Mouse (Mus musculus): ENCODE data around the gene Clec16a. TPM values are rescaled to one million over a fixed set of nuclear protein-coding genes. Genes with fewer than 3 reads are reported as not detected.

The Clec16a gene
- polyA plus RNA-seq, 1 experiment from 2014 or later, result 32.5 TPM

DNA sequence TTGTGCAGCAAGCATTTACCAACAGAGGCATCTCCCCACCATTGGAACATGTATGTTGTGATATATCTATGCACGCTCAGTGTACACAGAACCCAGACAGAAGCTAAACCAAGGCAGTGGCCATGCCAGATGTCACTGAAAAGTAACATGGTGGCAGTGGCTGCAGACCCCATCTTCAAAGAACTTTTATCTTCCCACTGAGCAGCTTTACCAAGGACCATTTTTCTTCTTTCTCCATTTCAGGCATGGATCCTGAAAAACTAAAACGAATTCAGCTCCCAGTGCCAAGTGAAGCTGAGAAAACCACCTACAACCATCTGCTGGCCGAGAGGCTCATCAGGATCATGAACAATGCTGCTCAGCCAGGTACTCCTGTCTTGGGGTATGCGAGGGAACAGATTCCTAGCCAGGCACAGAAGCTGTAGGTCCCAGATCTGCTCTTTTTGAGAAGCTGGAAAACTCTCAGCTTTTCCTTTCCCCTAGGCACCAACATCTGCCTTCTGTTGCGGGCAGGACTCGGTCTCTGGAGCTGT, 82.1 kb downstream of the Clec16a start:
- DNase-seq (ENCODE audit: low spot score) (no peak), ATAC-seq (replicated peaks; ENCODE audit: low FRiP score, low read depth) (no peak)
- Histone ChIP-seq H3K9ac (ENCODE audit: low read depth, low read length) (no peak overlapping the region), H3K27ac (no peak overlapping the region), H3K4me3 (replicated peaks; ENCODE audit: low read depth, low read length) (no peak overlapping the region), H3K36me3 (ENCODE audit: insufficient read depth, low read length) (0 out of 2 replicates have a peak, but pooled peaks cover 4% of the 10 kb centered on the region), H3K4me2 (ENCODE audit: low read length) (no peak overlapping the region), H3K9me3 (replicated peaks; ENCODE audit: low read length) (no peaks in the 10 kb centered on the region), H3K4me1 (replicated peaks; ENCODE audit: insufficient read depth, low read length) (no peaks in the 10 kb centered on the region), H3K27me3 (ENCODE audit: insufficient read depth, low read length) (no peaks in the 10 kb centered on the region)
- TF ChIP-seq CTCF (IDR thresholded peaks at IDR 0.05; ENCODE audit: low read depth), result no peak
- WGBS, result 94% methylated on average over 6 of the region's 6 CpGs

DNA sequence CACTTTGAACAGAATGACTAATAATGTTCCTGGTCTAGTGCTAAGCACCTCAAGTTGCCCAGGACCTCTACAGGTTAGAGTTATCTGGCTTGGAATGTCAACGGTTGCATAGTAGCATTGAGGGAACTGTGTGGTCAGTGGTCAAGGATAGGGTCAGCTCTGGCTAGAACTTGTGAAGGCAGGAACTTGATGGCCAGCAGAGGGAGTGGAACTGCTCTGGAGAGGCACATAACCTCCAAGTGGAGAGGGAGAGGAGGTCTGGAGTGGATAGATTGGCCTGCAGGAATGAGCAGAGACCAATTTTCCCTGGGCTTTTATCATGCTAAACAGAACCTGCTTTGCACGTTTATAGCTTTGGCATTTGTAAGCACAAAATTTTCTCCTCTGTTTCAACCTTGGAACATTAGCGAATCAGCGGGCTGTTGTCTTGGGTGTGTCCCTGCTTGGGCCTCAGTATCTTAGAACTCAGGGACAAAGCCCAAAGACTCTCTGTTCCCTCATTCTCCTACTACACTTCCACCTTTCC, 83.0 kb downstream of the Clec16a start:
- H3K4me1 ChIP-seq (replicated peaks; ENCODE audit: insufficient read depth, low read length), result no peaks in the 10 kb centered on the region
- DNase-seq (ENCODE audit: low spot score) (no peak), ATAC-seq (replicated peaks; ENCODE audit: low FRiP score, low read depth) (no peak)
- H3K4me3 ChIP-seq (replicated peaks; ENCODE audit: low read depth, low read length), result no peak overlapping the region
- H3K9ac ChIP-seq (ENCODE audit: low read depth, low read length), result no peak overlapping the region
- H3K9me3 ChIP-seq (replicated peaks; ENCODE audit: low read length), result no peaks in the 10 kb centered on the region
- TF ChIP-seq CTCF (IDR thresholded peaks at IDR 0.05; ENCODE audit: low read depth), result peak; percentile 53; the same call in 1 of the 2 replicates
- WGBS, result 85% methylated on average over 4 of the region's 4 CpGs
- no peak overlapping the region for H3K27ac ChIP-seq
- no peaks in the 10 kb centered on the region for H3K27me3 ChIP-seq (ENCODE audit: insufficient read depth, low read length)
- H3K36me3 ChIP-seq (ENCODE audit: insufficient read depth, low read length), result 0 out of 2 replicates have a peak, but pooled peaks cover 4% of the 10 kb centered on the region
- no peak overlapping the region for H3K4me2 ChIP-seq (ENCODE audit: low read length)

DNA sequence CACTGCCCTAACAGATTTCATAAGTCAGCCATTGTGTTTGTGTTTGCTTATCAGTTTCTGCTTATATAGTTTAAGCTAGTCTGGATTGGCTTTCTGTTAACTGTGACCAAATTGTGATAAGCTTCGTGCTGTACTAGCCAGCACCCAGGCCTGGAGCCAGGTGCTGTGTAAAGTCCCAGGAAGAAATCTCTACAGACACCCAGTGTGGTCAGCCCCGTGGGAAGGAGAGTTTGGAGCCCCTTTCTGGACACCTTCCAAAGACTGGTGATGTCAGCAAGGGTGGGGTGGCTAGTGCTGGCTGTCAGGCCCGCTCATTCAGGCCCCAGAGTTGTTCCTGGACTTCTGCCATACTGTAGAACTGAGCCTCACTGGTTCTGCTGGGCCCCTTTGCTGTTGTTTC, 83.8 kb downstream of the Clec16a start:
- H3K4me1 ChIP-seq (replicated peaks; ENCODE audit: insufficient read depth, low read length), result no peaks in the 10 kb centered on the region
- H3K27ac ChIP-seq, result no peak overlapping the region
- H3K36me3 ChIP-seq (ENCODE audit: insufficient read depth, low read length), result 0 out of 2 replicates have a peak, but pooled peaks cover 4% of the 10 kb centered on the region
- ATAC-seq (replicated peaks; ENCODE audit: low FRiP score, low read depth) (no peak), DNase-seq (ENCODE audit: low spot score) (no peak)
- H3K4me3 ChIP-seq (replicated peaks; ENCODE audit: low read depth, low read length), result no peak overlapping the region
- 59% methylated on average over 3 of the region's 3 CpGs for WGBS
- H3K4me2 ChIP-seq (ENCODE audit: low read length), result no peak overlapping the region
- H3K9ac ChIP-seq (ENCODE audit: low read depth, low read length), result no peak overlapping the region
- no peak for TF ChIP-seq CTCF (IDR thresholded peaks at IDR 0.05; ENCODE audit: low read depth)
- H3K27me3 ChIP-seq (ENCODE audit: insufficient read depth, low read length), result no peaks in the 10 kb centered on the region
- H3K9me3 ChIP-seq (replicated peaks; ENCODE audit: low read length), result no peaks in the 10 kb centered on the region

DNA sequence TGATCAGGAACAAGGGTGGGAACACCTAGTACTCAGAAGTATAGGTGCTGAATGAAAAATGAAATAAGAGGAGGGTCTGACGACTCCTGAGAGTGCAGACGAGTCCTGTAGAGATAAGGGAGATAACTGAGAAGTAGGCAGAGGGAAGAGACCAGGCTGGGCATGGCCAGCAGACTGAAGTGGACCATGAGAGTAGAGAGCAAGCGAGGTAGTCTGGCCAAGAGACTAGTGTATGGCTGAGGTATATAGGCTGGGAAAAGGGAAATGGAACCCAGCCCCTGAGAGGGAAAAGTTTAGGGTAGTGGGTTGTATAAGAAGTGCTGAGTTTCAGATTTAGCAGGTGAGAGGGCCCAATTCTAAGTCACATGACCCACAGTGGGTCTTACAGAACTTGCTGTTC, 84.2 kb downstream of the Clec16a start:
- H3K27me3 ChIP-seq (ENCODE audit: insufficient read depth, low read length), result no peaks in the 10 kb centered on the region
- no peak for TF ChIP-seq CTCF (IDR thresholded peaks at IDR 0.05; ENCODE audit: low read depth)
- H3K4me1 ChIP-seq (replicated peaks; ENCODE audit: insufficient read depth, low read length), result no peaks in the 10 kb centered on the region
- 76% methylated on average over 3 of the region's 3 CpGs for WGBS
- no peak overlapping the region for H3K4me3 ChIP-seq (replicated peaks; ENCODE audit: low read depth, low read length)
- no peak overlapping the region for H3K4me2 ChIP-seq (ENCODE audit: low read length)
- 0 out of 2 replicates have a peak, but pooled peaks cover 5% of the 10 kb centered on the region for H3K36me3 ChIP-seq (ENCODE audit: insufficient read depth, low read length)
- H3K9me3 ChIP-seq (replicated peaks; ENCODE audit: low read length), result no peaks in the 10 kb centered on the region
- no peak overlapping the region for H3K9ac ChIP-seq (ENCODE audit: low read depth, low read length)
- ATAC-seq (replicated peaks; ENCODE audit: low FRiP score, low read depth) (no peak), DNase-seq (ENCODE audit: low spot score) (no peak)
- no peak overlapping the region for H3K27ac ChIP-seq

DNA sequence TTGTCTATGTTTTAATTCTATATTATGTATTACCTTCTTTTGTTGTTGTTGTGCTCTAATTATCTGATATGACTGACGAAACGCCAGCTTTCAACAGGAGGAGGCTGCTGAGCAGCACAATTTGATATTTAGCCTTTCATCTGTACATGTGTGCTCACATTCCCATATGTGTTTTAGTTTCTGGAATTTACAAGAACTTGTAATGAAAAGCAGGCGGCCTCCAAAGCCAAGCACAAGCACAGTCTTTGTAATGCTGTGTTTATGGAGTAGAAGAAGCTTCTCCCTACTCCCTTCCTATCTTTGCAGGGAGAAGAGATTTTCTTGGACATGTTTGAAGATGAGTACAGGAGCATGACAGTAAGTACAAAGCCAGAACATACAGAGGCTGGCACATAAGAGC, 89.8 kb downstream of the Clec16a start:
- Histone ChIP-seq H3K36me3 (ENCODE audit: insufficient read depth, low read length) (0 out of 2 replicates have a peak, but pooled peaks cover 7% of the 10 kb centered on the region), H3K27ac (no peak overlapping the region), H3K4me2 (ENCODE audit: low read length) (no peak overlapping the region), H3K4me1 (replicated peaks; ENCODE audit: insufficient read depth, low read length) (peaks cover 13% of the 10 kb centered on the region; the same call in 1 of the 2 replicates), H3K9me3 (replicated peaks; ENCODE audit: low read length) (no peaks in the 10 kb centered on the region), H3K4me3 (replicated peaks; ENCODE audit: low read depth, low read length) (no peak overlapping the region), H3K27me3 (ENCODE audit: insufficient read depth, low read length) (no peaks in the 10 kb centered on the region), H3K9ac (ENCODE audit: low read depth, low read length) (no peak overlapping the region)
- ATAC-seq (replicated peaks; ENCODE audit: low FRiP score, low read depth) (no peak), DNase-seq (ENCODE audit: low spot score) (no peak)
- TF ChIP-seq CTCF (IDR thresholded peaks at IDR 0.05; ENCODE audit: low read depth), result no peak
- WGBS, result 88% methylated on average over 3 of the region's 3 CpGs

DNA sequence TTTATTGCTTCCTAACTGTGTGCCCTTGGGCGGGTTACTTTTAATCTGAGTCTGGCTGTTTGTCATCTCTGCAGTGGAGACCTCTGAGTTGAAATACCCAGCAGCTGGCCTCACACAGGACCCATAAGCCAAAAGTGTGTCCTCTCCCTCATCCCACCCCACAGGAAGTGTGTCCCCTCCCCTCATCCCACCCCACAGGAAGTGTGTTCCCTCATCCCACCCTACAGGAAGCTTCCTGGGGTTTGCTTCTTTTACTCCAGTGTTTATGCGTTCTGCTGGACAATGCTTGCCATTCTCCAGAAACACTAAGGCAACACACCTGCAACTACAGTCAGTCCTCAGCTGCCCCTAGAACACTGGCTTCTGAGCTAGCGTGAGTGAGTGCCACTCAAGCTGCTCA, 92.8 kb downstream of the Clec16a start:
- WGBS, result 52% methylated on average over 3 of the region's 3 CpGs

More for the DNA sequence above, 92.8 kb downstream of the Clec16a start:
- no peak overlapping the region for H3K9ac ChIP-seq (ENCODE audit: low read depth, low read length)
- DNase-seq (ENCODE audit: low spot score) (no peak), ATAC-seq (replicated peaks; ENCODE audit: low FRiP score, low read depth) (no peak)
- no peak for TF ChIP-seq CTCF (IDR thresholded peaks at IDR 0.05; ENCODE audit: low read depth)
- no peaks in the 10 kb centered on the region for H3K9me3 ChIP-seq (replicated peaks; ENCODE audit: low read length)
- H3K4me3 ChIP-seq (replicated peaks; ENCODE audit: low read depth, low read length), result no peak overlapping the region
- no peak overlapping the region for H3K27ac ChIP-seq
- H3K36me3 ChIP-seq (ENCODE audit: insufficient read depth, low read length), result 0 out of 2 replicates have a peak, but pooled peaks cover 4% of the 10 kb centered on the region
- H3K4me1 ChIP-seq (replicated peaks; ENCODE audit: insufficient read depth, low read length), result peaks cover 13% of the 10 kb centered on the region; the same call in 1 of the 2 replicates
- no peaks in the 10 kb centered on the region for H3K27me3 ChIP-seq (ENCODE audit: insufficient read depth, low read length)
- H3K4me2 ChIP-seq (ENCODE audit: low read length), result no peak overlapping the region

Measured in kidney, postnatal 0 days (tissue).